Mouse (Mus musculus): Measurements from ENCODE around the gene Gm49320. TPM values are rescaled to one million over a fixed set of nuclear protein-coding genes. Genes with fewer than 3 reads are reported as not detected.
A peak's percentile ranks its signal among the peaks of the same experiment; 100 is the strongest.

Gm49320 gene
- polyA plus RNA-seq, 1 experiment from 2014 or later = 2.2 TPM

DNA sequence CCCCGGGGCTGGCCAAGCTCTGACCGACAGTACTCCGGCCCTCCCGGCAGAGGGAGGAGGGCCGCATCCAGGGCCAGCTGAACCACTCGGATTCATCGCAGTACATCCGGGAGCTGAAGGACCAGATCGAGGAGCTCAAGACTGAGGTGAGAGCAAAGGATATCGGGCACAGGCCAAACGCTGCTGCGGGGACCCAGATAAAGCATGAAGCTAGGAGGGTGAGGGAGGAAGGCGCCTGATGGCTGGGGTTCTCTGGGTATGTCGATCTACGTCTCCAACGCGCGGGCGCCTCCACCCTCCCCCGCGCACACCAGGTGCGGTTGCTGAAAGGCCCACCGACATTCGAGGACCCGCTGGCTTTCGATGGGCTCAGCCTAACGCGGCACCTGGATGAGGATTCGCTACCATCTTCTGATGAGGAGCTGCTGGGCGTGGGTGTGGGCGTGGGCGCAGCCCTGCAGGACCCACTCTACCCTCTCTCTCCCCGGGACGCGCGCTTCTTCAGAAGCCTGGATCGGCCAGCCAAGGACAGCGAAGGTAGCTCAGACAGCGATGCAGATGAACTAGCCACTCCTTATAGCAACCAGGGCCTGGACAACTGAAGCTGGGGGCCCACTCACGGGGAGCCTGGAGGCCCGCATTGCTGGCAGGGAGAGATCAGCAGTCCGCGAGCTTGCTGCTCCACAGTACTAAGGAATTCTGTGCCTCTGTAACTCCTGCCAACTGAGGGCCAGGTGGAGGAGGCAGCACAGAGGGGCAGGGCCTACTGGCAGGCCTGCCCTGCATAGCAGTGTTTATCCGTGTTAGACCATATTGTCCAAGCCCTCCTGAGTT is 32.3 kb upstream of the Gm49320 start:
- Histone ChIP-seq H3K27ac (ENCODE audit: low read depth, low read length) (no peak overlapping the region), H3K9ac (ENCODE audit: low read depth, low read length) (peak overlapping the region; percentile 47), H3K36me3 (ENCODE audit: control insufficient read depth, insufficient read depth, low read length) (peaks cover 3% of the 10 kb centered on the region; the same call in 1 of the 2 replicates), H3K4me1 (ENCODE audit: control insufficient read depth, insufficient read depth, low read length) (peaks cover 8% of the 10 kb centered on the region; the same call in 1 of the 2 replicates), H3K4me2 (replicated peaks; ENCODE audit: low read depth, low read length) (peak overlapping the region; percentile 38), H3K9me3 (ENCODE audit: control insufficient read depth, low read length) (no peaks in the 10 kb centered on the region), H3K4me3 (ENCODE audit: low read length) (peak overlapping the region; percentile 21), H3K27me3 (ENCODE audit: control insufficient read depth, insufficient read depth, low read length) (peaks cover 23% of the 10 kb centered on the region)
- 12% methylated on average over 42 of the region's 44 CpGs for WGBS
- peak; percentile 32; the same call in 1 of the 2 replicates for ATAC-seq (ENCODE audit: low FRiP score, low TSS enrichment)

DNA sequence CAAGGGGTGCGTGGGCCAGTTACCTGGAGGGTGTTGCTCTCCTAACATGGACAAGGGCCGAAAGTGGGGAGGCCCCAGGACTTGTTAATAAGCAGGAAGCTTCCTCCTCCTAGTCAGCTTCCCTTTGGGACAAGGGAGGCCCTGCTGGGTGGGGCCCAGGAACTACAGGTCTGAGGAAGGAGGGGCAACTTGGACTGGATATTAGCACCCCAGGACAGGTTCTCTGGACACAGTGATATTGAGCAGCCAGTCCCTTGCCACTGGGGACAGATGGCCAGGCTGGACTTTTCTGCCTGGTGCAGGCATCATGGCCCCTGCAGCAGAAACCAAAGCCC is 31.7 kb upstream of the Gm49320 start:
- peaks cover 3% of the 10 kb centered on the region; the same call in 1 of the 2 replicates for H3K36me3 ChIP-seq (ENCODE audit: control insufficient read depth, insufficient read depth, low read length)
- H3K4me3 ChIP-seq (ENCODE audit: low read length) = no peak overlapping the region
- H3K27me3 ChIP-seq (ENCODE audit: control insufficient read depth, insufficient read depth, low read length) = peaks cover 23% of the 10 kb centered on the region
- WGBS = 66% methylated on average over 2 of the region's 2 CpGs
- H3K9ac ChIP-seq (ENCODE audit: low read depth, low read length) = no peak overlapping the region; the same call in 1 of the 2 replicates
- peaks cover 8% of the 10 kb centered on the region; the same call in 1 of the 2 replicates for H3K4me1 ChIP-seq (ENCODE audit: control insufficient read depth, insufficient read depth, low read length)
- H3K27ac ChIP-seq (ENCODE audit: low read depth, low read length) = no peak overlapping the region
- no peak for ATAC-seq (ENCODE audit: low FRiP score, low TSS enrichment)
- no peaks in the 10 kb centered on the region for H3K9me3 ChIP-seq (ENCODE audit: control insufficient read depth, low read length)
- H3K4me2 ChIP-seq (replicated peaks; ENCODE audit: low read depth, low read length) = peak overlapping the region; percentile 38; the same call in 1 of the 2 replicates

DNA sequence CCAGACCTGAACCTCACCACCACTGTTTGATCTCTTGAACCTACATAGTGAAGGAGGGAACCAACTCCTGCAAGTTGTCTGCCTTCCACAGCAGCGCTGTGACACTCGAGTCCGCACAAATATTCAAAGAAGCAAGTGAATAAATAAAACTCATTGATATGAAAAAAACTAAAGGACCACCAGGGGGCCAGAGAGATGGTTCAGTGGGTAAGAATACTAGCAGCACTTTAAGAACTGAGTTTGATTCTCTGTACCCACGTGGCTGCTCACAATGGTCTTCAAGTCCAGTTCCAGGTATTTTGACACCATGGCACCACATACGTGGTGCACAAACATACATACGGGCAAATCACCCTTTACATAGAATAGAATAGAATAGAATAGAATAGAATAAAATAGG is 27.6 kb upstream of the Gm49320 start:
- WGBS = 86% methylated on average over 6 of the region's 6 CpGs
- no peak for ATAC-seq (ENCODE audit: low FRiP score, low TSS enrichment)

DNA sequence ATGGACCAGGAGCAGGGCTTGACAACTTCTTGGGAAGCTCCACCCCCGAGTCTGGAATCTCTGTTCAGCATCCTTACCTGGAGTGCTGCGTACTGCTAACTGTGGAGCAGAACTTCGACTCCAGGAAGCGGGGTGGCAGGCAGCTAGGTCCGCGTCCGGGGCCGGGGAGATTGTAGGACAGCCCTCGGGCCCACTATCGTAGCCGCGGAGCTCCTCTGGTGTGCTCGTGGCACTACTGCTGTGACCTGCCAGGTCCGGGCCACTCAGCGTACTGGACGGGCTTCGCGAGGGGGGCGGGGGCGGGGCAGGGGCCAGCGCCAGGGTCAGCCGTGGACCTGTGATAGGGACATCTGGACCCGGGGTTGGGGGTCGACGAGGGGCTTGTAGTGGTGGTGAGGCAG is 25.9 kb upstream of the Gm49320 start:
- no peaks in the 10 kb centered on the region for H3K36me3 ChIP-seq (ENCODE audit: control insufficient read depth, insufficient read depth, low read length)
- peaks cover 7% of the 10 kb centered on the region; the same call in 1 of the 2 replicates for H3K4me1 ChIP-seq (ENCODE audit: control insufficient read depth, insufficient read depth, low read length)
- peaks cover 32% of the 10 kb centered on the region for H3K27me3 ChIP-seq (ENCODE audit: control insufficient read depth, insufficient read depth, low read length)
- peak overlapping the region; percentile 34 for H3K4me3 ChIP-seq (ENCODE audit: low read length)
- H3K27ac ChIP-seq (ENCODE audit: low read depth, low read length) = no peak overlapping the region
- H3K9ac ChIP-seq (ENCODE audit: low read depth, low read length) = peak overlapping the region; percentile 19
- H3K9me3 ChIP-seq (ENCODE audit: control insufficient read depth, low read length) = no peaks in the 10 kb centered on the region
- H3K4me2 ChIP-seq (replicated peaks; ENCODE audit: low read depth, low read length) = peak overlapping the region; percentile 53
- peak; percentile 11 for ATAC-seq (ENCODE audit: low FRiP score, low TSS enrichment)
- under 1% methylated on average over 25 of the region's 25 CpGs for WGBS

More for the DNA sequence above, 27.6 kb upstream of the Gm49320 start:
- Histone ChIP-seq H3K4me3 (ENCODE audit: low read length) (no peak overlapping the region), H3K27ac (ENCODE audit: low read depth, low read length) (no peak overlapping the region), H3K4me2 (replicated peaks; ENCODE audit: low read depth, low read length) (no peak overlapping the region), H3K9ac (ENCODE audit: low read depth, low read length) (no peak overlapping the region), H3K9me3 (ENCODE audit: control insufficient read depth, low read length) (no peaks in the 10 kb centered on the region), H3K36me3 (ENCODE audit: control insufficient read depth, insufficient read depth, low read length) (no peaks in the 10 kb centered on the region), H3K27me3 (ENCODE audit: control insufficient read depth, insufficient read depth, low read length) (peaks cover 25% of the 10 kb centered on the region), H3K4me1 (ENCODE audit: control insufficient read depth, insufficient read depth, low read length) (peaks cover 13% of the 10 kb centered on the region; the same call in 1 of the 2 replicates)

DNA sequence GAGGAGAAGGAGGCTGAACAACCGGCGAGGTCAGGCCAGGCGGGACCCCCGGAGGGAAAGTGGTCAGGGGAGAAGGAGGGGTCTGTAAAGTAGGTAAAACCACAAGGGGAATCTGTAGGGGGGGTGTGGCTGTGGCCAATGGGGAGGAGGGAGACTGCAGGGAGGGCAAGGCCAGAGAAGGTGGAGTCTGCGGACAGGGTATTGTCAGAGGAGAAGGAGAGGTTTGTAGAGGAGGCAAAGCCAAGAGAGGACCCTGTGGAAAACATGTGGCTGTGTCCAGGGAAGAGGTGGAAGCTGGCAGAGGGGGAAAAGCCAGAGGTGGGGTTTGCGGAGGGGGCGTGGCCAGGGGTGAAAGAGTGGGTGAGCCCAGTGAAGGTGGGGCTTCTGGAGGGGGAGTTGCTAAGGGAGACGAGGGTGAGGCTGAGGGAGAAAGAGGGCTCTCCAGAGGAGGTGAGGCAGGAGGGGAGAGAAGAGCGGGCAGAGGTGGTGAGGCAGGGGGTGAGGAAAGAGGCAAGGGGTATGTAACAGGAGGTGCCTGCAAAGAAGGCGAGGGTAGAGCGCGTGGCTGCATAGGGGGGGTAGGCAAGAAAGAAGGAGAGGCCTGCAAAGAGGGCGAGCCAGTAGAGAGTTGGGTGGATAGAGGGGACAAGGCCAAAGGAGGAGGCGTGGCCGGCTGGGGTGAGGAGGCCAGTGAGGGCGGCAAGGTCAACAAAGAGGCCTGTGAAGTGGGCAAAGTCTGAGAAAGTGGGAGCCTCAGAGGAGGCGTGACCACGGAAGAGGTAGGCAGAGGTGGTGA is 25.3 kb upstream of the Gm49320 start:
- Histone ChIP-seq H3K36me3 (ENCODE audit: control insufficient read depth, insufficient read depth, low read length) (no peaks in the 10 kb centered on the region), H3K4me2 (replicated peaks; ENCODE audit: low read depth, low read length) (peak overlapping the region; percentile 53), H3K4me3 (ENCODE audit: low read length) (peak overlapping the region; percentile 34), H3K9me3 (ENCODE audit: control insufficient read depth, low read length) (no peaks in the 10 kb centered on the region), H3K27ac (ENCODE audit: low read depth, low read length) (no peak overlapping the region), H3K27me3 (ENCODE audit: control insufficient read depth, insufficient read depth, low read length) (peaks cover 37% of the 10 kb centered on the region), H3K4me1 (ENCODE audit: control insufficient read depth, insufficient read depth, low read length) (peaks cover 7% of the 10 kb centered on the region; the same call in 1 of the 2 replicates), H3K9ac (ENCODE audit: low read depth, low read length) (peak overlapping the region; percentile 19; the same call in 1 of the 2 replicates)
- 4% methylated on average over 18 of the region's 18 CpGs for WGBS
- peak; percentile 33 for ATAC-seq (ENCODE audit: low FRiP score, low TSS enrichment)

DNA sequence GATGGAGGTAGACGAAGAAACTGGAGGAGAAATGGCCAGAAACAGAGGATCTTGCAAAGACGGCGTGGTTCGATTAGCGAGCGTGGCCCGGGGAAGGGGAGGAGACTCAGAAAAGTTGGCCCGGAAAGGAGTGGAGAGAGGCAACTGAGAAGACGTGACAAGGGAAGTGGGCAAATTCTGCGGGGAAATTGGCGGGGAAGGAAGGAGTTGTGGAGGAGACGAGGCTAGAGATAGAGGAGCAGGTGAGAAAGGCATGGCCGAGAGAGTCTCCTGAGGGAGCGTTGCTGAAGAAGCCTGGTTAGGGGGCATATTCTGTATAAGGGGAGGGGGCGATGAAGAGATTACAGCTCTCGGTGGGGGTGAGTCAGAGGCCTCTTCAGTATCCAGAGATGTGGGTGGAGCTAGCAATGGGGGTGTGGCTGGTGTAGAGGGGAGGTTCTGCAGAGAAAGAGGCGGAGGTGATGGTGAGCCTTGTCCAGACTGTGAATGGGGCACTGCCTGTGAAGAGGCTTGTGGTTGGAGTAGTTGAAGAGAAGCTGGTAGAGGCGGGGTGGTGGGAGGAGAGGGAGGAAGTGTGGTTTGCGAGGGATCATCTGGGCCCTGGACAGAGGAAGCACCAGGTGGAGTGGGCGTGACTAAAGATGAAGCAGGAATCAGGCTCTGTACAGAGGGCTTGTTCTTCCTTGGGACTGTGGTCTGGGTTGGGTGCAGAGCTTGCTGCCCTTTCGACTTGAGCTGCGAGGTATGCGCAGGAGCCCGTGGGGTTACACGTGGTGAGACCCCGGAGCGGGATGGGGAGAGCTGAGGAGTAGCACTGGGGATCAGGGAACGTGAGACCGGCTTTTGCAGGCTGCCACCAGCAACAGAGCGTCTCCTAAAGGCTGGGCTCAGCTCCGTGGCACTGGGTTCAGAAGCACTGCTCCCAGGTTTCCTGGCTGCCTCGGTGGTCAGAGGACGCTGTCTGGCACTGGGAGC is 24.4 kb upstream of the Gm49320 start:
- H3K9me3 ChIP-seq (ENCODE audit: control insufficient read depth, low read length) = no peaks in the 10 kb centered on the region
- peak overlapping the region; percentile 34 for H3K4me3 ChIP-seq (ENCODE audit: low read length)
- peaks cover 37% of the 10 kb centered on the region for H3K27me3 ChIP-seq (ENCODE audit: control insufficient read depth, insufficient read depth, low read length)
- H3K4me2 ChIP-seq (replicated peaks; ENCODE audit: low read depth, low read length) = peak overlapping the region; percentile 53
- H3K9ac ChIP-seq (ENCODE audit: low read depth, low read length) = no peak overlapping the region
- H3K4me1 ChIP-seq (ENCODE audit: control insufficient read depth, insufficient read depth, low read length) = peaks cover 7% of the 10 kb centered on the region; the same call in 1 of the 2 replicates
- WGBS = 12% methylated on average over 33 of the region's 33 CpGs
- H3K36me3 ChIP-seq (ENCODE audit: control insufficient read depth, insufficient read depth, low read length) = no peaks in the 10 kb centered on the region
- no peak overlapping the region for H3K27ac ChIP-seq (ENCODE audit: low read depth, low read length)
- peak; percentile 48 for ATAC-seq (ENCODE audit: low FRiP score, low TSS enrichment)

DNA sequence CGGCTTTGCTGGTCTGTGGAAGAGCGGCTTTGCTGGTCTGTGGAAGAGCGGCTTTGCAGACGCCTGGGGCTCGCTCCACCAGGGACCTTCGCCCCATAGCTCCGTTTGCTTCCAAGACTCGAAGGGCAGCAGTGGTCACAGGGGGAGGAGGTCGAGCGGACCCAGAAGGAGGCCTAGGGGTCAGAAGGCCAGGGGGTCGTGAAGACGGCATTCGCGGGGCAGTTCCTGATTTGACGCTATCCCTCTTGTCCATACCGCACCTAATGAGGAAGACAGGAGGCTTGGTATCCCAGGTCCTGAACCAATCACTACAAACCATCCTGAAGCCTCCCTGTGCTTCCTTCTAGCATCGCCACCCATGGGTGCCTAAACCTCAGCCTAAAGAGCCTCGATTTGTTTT is 22.4 kb upstream of the Gm49320 start:
- no peaks in the 10 kb centered on the region for H3K9me3 ChIP-seq (ENCODE audit: control insufficient read depth, low read length)
- H3K9ac ChIP-seq (ENCODE audit: low read depth, low read length) = peak overlapping the region; percentile 69; the same call in 1 of the 2 replicates
- ATAC-seq (ENCODE audit: low FRiP score, low TSS enrichment) = no peak
- peaks cover 37% of the 10 kb centered on the region for H3K27me3 ChIP-seq (ENCODE audit: control insufficient read depth, insufficient read depth, low read length)
- H3K4me1 ChIP-seq (ENCODE audit: control insufficient read depth, insufficient read depth, low read length) = peaks cover 7% of the 10 kb centered on the region; the same call in 1 of the 2 replicates
- H3K4me3 ChIP-seq (ENCODE audit: low read length) = peak overlapping the region; percentile 55
- no peaks in the 10 kb centered on the region for H3K36me3 ChIP-seq (ENCODE audit: control insufficient read depth, insufficient read depth, low read length)
- 5% methylated on average over 18 of the region's 18 CpGs for WGBS
- H3K27ac ChIP-seq (ENCODE audit: low read depth, low read length) = no peak overlapping the region
- peak overlapping the region; percentile 89 for H3K4me2 ChIP-seq (replicated peaks; ENCODE audit: low read depth, low read length)

All from kidney, embryonic 14.5 days (tissue).